Mouse (Mus musculus): ENCODE results near the gene Magi1. TPM values are rescaled to one million over a fixed set of nuclear protein-coding genes. Genes with fewer than 3 reads are reported as not detected.

Gene Magi1
- polyA plus RNA-seq, 1 experiment from 2014 or later, result 12.0 TPM

DNA sequence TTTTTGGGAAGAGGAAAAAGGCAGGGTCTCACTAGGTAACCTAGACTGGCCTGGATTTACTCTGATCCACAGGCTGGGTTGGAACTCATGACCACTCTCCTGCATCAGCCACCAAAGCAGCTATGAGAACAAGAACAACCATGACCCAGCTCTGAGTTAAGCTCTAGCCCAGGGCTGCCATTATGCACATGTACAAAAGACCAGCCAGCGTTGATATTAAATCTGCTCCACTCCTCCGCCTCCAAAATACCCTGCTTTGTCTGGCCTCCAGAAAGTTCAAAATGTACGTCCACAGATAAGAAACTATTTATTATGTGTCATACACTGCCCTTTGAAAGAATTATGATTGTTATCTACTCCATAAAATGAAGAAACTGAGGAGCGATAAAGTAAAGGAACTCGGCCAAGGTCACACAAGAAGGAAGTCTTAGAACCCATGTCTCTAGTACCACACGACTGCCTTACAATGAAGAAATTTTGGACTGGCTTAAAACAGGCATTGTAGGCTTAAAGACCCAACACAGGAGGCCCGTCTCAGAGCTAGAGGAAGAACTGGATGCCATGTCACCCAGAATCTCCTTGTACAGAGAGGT, 223.0 kb downstream of the Magi1 start:
- H3K9me3 ChIP-seq (replicated peaks; ENCODE audit: control insufficient read depth, low read length), result no peaks in the 10 kb centered on the region
- H3K4me2 ChIP-seq (ENCODE audit: low read depth, low read length), result no peak overlapping the region
- DNase-seq (ENCODE audit: low spot score) (no peak), ATAC-seq (replicated peaks; ENCODE audit: insufficient number of reproducible peaks, low FRiP score, low TSS enrichment, low read depth) (no peak)
- no peaks in the 10 kb centered on the region for H3K27me3 ChIP-seq (ENCODE audit: control insufficient read depth, insufficient read depth, low read length)
- WGBS, result 89% methylated on average over 7 of the region's 7 CpGs
- peak overlapping the region; percentile 43 for H3K27ac ChIP-seq (replicated peaks; ENCODE audit: low read depth, low read length)
- H3K36me3 ChIP-seq (replicated peaks; ENCODE audit: control insufficient read depth, insufficient read depth, low read depth, low read length), result no peaks in the 10 kb centered on the region
- H3K9ac ChIP-seq (replicated peaks; ENCODE audit: low read length), result no peak overlapping the region
- peaks cover 4% of the 10 kb centered on the region; the same call in 1 of the 2 replicates for H3K4me1 ChIP-seq (ENCODE audit: control insufficient read depth, insufficient read depth, low read length)
- H3K4me3 ChIP-seq (ENCODE audit: low read depth, low read length), result no peak overlapping the region

DNA sequence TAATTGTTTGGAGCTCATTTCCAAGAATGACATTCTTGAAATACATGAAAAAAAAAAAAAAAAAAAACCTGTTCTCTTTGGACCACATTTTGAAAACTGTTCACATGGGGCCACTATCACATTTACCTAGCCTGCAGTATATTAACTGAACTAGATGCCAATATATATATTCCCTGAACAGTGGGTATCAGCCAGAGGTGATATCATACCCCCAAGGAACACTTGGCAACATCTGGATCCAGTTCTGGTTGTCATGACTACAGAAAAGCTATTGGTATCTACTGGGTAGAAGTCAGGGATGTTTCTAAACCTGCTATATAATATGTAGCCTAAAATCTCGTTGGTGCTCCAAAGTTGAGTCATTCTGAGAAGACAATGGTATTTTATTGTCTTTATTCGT, 224.6 kb downstream of the Magi1 start:
- ATAC-seq (replicated peaks; ENCODE audit: insufficient number of reproducible peaks, low FRiP score, low TSS enrichment, low read depth), result no peak
- H3K4me3 ChIP-seq (ENCODE audit: low read depth, low read length), result no peak overlapping the region
- peak; percentile 78 for DNase-seq (ENCODE audit: low spot score)
- no peak overlapping the region for H3K27ac ChIP-seq (replicated peaks; ENCODE audit: low read depth, low read length)
- peaks cover 4% of the 10 kb centered on the region; the same call in 1 of the 2 replicates for H3K4me1 ChIP-seq (ENCODE audit: control insufficient read depth, insufficient read depth, low read length)
- no peaks in the 10 kb centered on the region for H3K36me3 ChIP-seq (replicated peaks; ENCODE audit: control insufficient read depth, insufficient read depth, low read depth, low read length)
- no peak overlapping the region for H3K9ac ChIP-seq (replicated peaks; ENCODE audit: low read length)
- H3K27me3 ChIP-seq (ENCODE audit: control insufficient read depth, insufficient read depth, low read length), result no peaks in the 10 kb centered on the region
- H3K9me3 ChIP-seq (replicated peaks; ENCODE audit: control insufficient read depth, low read length), result no peaks in the 10 kb centered on the region
- no peak overlapping the region for H3K4me2 ChIP-seq (ENCODE audit: low read depth, low read length)
- WGBS, result 75% methylated on average over 2 of the region's 2 CpGs

DNA sequence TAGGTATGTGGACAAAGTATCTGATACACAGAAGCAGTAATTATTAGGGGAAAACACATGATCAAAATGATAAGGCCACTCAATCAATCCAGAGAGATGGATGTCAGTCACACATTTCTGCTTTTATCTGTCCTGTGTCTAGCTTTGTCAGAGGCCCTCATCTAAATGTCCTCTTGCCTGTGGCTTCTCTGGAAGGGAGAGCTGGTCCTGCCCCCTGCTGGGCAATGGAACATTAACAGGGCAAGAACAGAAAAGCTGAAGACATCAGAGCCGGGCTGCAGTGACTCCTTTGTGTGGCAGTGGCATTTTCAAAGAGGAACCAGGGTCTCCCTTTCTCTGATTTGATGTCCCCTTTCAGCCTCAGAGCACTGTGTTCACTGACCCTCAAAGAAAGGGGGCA, 229.8 kb downstream of the Magi1 start:
- Histone ChIP-seq H3K4me2 (ENCODE audit: low read depth, low read length) (no peak overlapping the region), H3K27ac (replicated peaks; ENCODE audit: low read depth, low read length) (no peak overlapping the region), H3K9me3 (replicated peaks; ENCODE audit: control insufficient read depth, low read length) (no peaks in the 10 kb centered on the region), H3K4me3 (ENCODE audit: low read depth, low read length) (no peak overlapping the region), H3K27me3 (ENCODE audit: control insufficient read depth, insufficient read depth, low read length) (no peaks in the 10 kb centered on the region), H3K36me3 (replicated peaks; ENCODE audit: control insufficient read depth, insufficient read depth, low read depth, low read length) (no peaks in the 10 kb centered on the region), H3K9ac (replicated peaks; ENCODE audit: low read length) (no peak overlapping the region), H3K4me1 (ENCODE audit: control insufficient read depth, insufficient read depth, low read length) (no peaks in the 10 kb centered on the region)
- DNase-seq (ENCODE audit: low spot score) (peak; percentile 54), ATAC-seq (replicated peaks; ENCODE audit: insufficient number of reproducible peaks, low FRiP score, low TSS enrichment, low read depth) (no peak)
- WGBS, result 36% methylated on average over 1 of the region's 1 CpGs

DNA sequence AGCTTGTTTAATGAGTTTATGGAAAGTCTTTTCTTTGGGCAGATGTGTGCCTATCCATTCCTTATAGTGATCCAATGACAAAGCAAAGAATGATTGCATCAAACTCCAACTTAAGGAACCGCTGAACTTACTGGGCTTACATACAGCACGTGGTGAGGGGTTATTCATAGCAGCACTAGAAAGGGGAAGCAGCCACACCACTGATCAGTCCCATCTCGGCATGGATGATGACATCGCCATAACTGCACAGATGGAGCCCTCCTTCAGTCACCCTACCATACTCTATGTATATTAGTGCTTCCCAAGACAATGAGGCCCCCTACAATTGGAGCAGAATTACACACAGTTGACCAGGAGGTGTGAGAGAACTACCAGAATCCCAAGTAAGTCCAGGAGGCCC, 238.5 kb downstream of the Magi1 start:
- Histone ChIP-seq H3K36me3 (replicated peaks; ENCODE audit: control insufficient read depth, insufficient read depth, low read depth, low read length) (no peaks in the 10 kb centered on the region), H3K4me1 (ENCODE audit: control insufficient read depth, insufficient read depth, low read length) (no peaks in the 10 kb centered on the region), H3K4me2 (ENCODE audit: low read depth, low read length) (no peak overlapping the region), H3K27ac (replicated peaks; ENCODE audit: low read depth, low read length) (no peak overlapping the region), H3K4me3 (ENCODE audit: low read depth, low read length) (no peak overlapping the region), H3K9me3 (replicated peaks; ENCODE audit: control insufficient read depth, low read length) (no peaks in the 10 kb centered on the region), H3K27me3 (ENCODE audit: control insufficient read depth, insufficient read depth, low read length) (no peaks in the 10 kb centered on the region), H3K9ac (replicated peaks; ENCODE audit: low read length) (no peak overlapping the region)
- no peak for ATAC-seq (replicated peaks; ENCODE audit: insufficient number of reproducible peaks, low FRiP score, low TSS enrichment, low read depth)
- 93% methylated on average over 4 of the region's 4 CpGs for WGBS
- DNase-seq (ENCODE audit: low spot score), result no peak

DNA sequence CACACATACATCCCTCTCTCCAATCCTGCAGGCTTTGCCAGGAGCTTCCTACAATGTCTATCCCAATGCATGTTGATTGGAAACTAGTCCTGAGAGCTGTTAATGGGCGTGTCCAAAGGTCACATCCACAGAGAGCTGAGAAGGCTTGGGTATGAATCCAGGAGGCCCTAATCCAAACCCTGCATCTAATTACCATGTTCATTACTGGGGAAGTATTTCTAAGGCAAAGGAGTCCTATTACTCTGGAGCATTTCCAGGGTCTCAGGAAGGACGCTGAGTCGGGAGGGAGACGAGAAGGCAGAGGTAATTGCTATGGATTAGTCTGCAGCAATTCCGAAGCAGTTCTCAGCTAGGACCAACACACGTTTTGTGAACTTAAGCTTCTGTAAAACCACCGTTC, 240.3 kb downstream of the Magi1 start:
- WGBS, result 47% methylated on average over 7 of the region's 7 CpGs
- Histone ChIP-seq H3K9me3 (replicated peaks; ENCODE audit: control insufficient read depth, low read length) (no peaks in the 10 kb centered on the region), H3K4me1 (ENCODE audit: control insufficient read depth, insufficient read depth, low read length) (no peaks in the 10 kb centered on the region), H3K27ac (replicated peaks; ENCODE audit: low read depth, low read length) (no peak overlapping the region), H3K36me3 (replicated peaks; ENCODE audit: control insufficient read depth, insufficient read depth, low read depth, low read length) (no peaks in the 10 kb centered on the region), H3K4me2 (ENCODE audit: low read depth, low read length) (no peak overlapping the region), H3K9ac (replicated peaks; ENCODE audit: low read length) (no peak overlapping the region), H3K4me3 (ENCODE audit: low read depth, low read length) (no peak overlapping the region), H3K27me3 (ENCODE audit: control insufficient read depth, insufficient read depth, low read length) (no peaks in the 10 kb centered on the region)
- DNase-seq (ENCODE audit: low spot score) (peak; percentile 19), ATAC-seq (replicated peaks; ENCODE audit: insufficient number of reproducible peaks, low FRiP score, low TSS enrichment, low read depth) (no peak)

DNA sequence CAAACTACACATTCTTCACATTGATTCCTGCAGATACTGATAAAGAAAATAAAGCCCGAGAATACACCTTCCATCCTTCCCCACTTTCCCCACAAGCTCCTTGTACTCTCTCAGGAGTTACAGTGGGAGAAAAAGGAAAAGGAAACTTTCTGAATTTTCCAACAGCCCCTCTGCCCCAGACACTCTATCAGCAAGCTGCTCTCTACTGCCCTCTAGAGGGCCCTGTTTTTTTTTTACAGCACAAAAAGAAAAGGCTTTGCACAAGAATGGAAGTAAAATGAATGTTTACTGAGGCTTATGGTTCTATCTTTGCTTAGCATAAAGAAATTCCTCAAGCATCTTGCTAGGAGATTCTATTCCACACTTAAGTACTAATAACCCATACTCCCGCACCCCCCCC, 243.6 kb downstream of the Magi1 start:
- Histone ChIP-seq H3K9me3 (replicated peaks; ENCODE audit: control insufficient read depth, low read length) (no peaks in the 10 kb centered on the region), H3K4me3 (ENCODE audit: low read depth, low read length) (no peak overlapping the region), H3K4me2 (ENCODE audit: low read depth, low read length) (no peak overlapping the region), H3K9ac (replicated peaks; ENCODE audit: low read length) (no peak overlapping the region), H3K27ac (replicated peaks; ENCODE audit: low read depth, low read length) (no peak overlapping the region), H3K36me3 (replicated peaks; ENCODE audit: control insufficient read depth, insufficient read depth, low read depth, low read length) (no peaks in the 10 kb centered on the region), H3K4me1 (ENCODE audit: control insufficient read depth, insufficient read depth, low read length) (no peaks in the 10 kb centered on the region), H3K27me3 (ENCODE audit: control insufficient read depth, insufficient read depth, low read length) (no peaks in the 10 kb centered on the region)
- ATAC-seq (replicated peaks; ENCODE audit: insufficient number of reproducible peaks, low FRiP score, low TSS enrichment, low read depth) (no peak), DNase-seq (ENCODE audit: low spot score) (peak; percentile 74)
- WGBS, result 65% methylated on average over 2 of the region's 2 CpGs

DNA sequence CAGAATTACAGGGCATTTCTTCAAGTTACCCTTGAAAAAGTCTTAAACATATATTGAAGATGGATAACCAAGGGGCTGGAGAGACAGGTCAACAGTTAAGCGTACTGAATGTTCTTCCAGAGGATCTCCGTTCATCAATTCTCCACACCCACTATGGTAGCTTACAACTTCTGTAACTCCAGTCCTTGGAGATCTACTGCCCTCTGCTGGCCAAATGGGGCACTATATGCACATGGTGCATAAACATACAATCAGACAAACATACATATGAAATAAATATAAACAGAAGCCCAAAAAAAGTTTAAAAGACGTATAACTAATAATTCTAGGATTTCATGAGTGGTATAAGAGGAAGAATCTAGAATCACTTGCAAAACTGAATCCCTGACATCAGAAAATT, 244.8 kb downstream of the Magi1 start:
- DNase-seq (ENCODE audit: low spot score), result peak; percentile 31
- ATAC-seq (replicated peaks; ENCODE audit: insufficient number of reproducible peaks, low FRiP score, low TSS enrichment, low read depth), result no peak
- Histone ChIP-seq H3K27me3 (ENCODE audit: control insufficient read depth, insufficient read depth, low read length) (no peaks in the 10 kb centered on the region), H3K9me3 (replicated peaks; ENCODE audit: control insufficient read depth, low read length) (no peaks in the 10 kb centered on the region), H3K4me3 (ENCODE audit: low read depth, low read length) (no peak overlapping the region), H3K9ac (replicated peaks; ENCODE audit: low read length) (no peak overlapping the region), H3K4me2 (ENCODE audit: low read depth, low read length) (no peak overlapping the region), H3K27ac (replicated peaks; ENCODE audit: low read depth, low read length) (no peak overlapping the region), H3K36me3 (replicated peaks; ENCODE audit: control insufficient read depth, insufficient read depth, low read depth, low read length) (no peaks in the 10 kb centered on the region), H3K4me1 (ENCODE audit: control insufficient read depth, insufficient read depth, low read length) (no peaks in the 10 kb centered on the region)
- WGBS, result 94% methylated on average over 3 of the region's 3 CpGs

DNA sequence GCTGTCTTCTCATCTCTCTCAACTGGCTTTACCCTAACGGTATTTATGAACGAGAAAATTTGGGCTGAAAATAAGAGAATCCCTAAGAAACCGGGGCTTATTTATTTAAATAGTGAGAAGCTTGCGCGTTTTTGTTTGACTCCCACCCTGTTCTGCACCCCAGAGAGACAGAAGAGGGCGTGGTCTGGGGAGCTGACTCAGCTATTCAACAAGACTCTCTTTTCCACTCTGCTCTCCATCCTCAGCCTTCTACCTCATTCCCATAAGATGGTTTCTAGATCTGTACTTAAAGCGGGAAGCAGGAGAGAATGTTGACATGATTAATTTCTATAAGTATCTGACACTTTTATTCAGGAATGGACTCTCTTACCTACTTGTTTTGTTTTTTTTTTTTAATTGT, 247.2 kb downstream of the Magi1 start:
- no peaks in the 10 kb centered on the region for H3K4me1 ChIP-seq (ENCODE audit: control insufficient read depth, insufficient read depth, low read length)
- no peak overlapping the region for H3K4me3 ChIP-seq (ENCODE audit: low read depth, low read length)
- no peaks in the 10 kb centered on the region for H3K27me3 ChIP-seq (ENCODE audit: control insufficient read depth, insufficient read depth, low read length)
- H3K9me3 ChIP-seq (replicated peaks; ENCODE audit: control insufficient read depth, low read length), result no peaks in the 10 kb centered on the region
- DNase-seq (ENCODE audit: low spot score) (no peak), ATAC-seq (replicated peaks; ENCODE audit: insufficient number of reproducible peaks, low FRiP score, low TSS enrichment, low read depth) (no peak)
- WGBS, result 62% methylated on average over 7 of the region's 7 CpGs
- no peak overlapping the region for H3K27ac ChIP-seq (replicated peaks; ENCODE audit: low read depth, low read length)
- no peak overlapping the region for H3K4me2 ChIP-seq (ENCODE audit: low read depth, low read length)
- H3K9ac ChIP-seq (replicated peaks; ENCODE audit: low read length), result no peak overlapping the region
- H3K36me3 ChIP-seq (replicated peaks; ENCODE audit: control insufficient read depth, insufficient read depth, low read depth, low read length), result no peaks in the 10 kb centered on the region
